ENCODE assay signal across 31 mouse cellular contexts in the genomic region with DNA sequence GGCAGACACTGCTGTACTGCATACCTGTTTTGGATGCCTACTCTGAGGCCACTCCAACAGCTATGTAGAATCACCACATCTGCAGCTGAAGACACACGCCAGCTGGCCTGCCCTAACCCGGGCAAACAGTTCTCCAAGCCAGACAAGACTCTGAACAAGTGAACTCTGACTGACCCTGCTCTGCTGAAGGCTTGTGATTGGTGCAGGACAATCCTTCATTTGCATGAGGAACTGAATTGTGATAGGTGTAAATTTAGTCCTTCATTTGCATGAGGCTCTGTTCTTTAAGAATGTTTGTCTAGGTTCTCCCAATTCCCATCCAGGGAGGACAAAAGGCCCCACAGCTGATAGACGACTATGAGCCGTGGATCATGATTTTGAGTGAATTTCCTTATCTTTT.
"Had no signal": no experiment of that assay in that cellular context is flagged by ENCODE, and none has a peak within 500 bp of the region (broad histone marks: within the 10 kb centered on the region; RNA-seq: fewer than 3 reads in every experiment).

No protein-coding gene starts in this region.

- H3K36me3 ChIP-seq: limb, embryonic 10.5 days; limb, embryonic 12.5 days; limb, embryonic 13.5 days; limb, embryonic 15.5 days; liver, embryonic 12.5 days; liver, embryonic 13.5 days; liver, embryonic 15.5 days; lung, embryonic 15.5 days; midbrain, embryonic 10.5 days; midbrain, embryonic 12.5 days; midbrain, embryonic 13.5 days; midbrain, embryonic 15.5 days; neural tube, embryonic 12.5 days had no signal

- H3K27ac ChIP-seq: limb, embryonic 10.5 days; limb, embryonic 12.5 days; limb, embryonic 13.5 days; limb, embryonic 15.5 days; liver, embryonic 12.5 days; liver, embryonic 13.5 days; liver, embryonic 14.5 days; liver, embryonic 15.5 days; lung, embryonic 15.5 days; macrophage; midbrain, embryonic 10.5 days; midbrain, embryonic 12.5 days; midbrain, embryonic 13.5 days; midbrain, embryonic 15.5 days; neural tube, embryonic 12.5 days had no signal

- H3K27me3 ChIP-seq: lung, embryonic 15.5 days; midbrain, embryonic 12.5 days; midbrain, embryonic 13.5 days; midbrain, embryonic 15.5 days; neural tube, embryonic 12.5 days had no signal

- H3K9me3 ChIP-seq: limb, embryonic 10.5 days; limb, embryonic 13.5 days; limb, embryonic 15.5 days; liver, embryonic 12.5 days; liver, embryonic 13.5 days; liver, embryonic 15.5 days; lung, embryonic 15.5 days; midbrain, embryonic 13.5 days; midbrain, embryonic 15.5 days; neural tube, embryonic 12.5 days had no signal

- H3K4me2 ChIP-seq: limb, embryonic 12.5 days; limb, embryonic 13.5 days; limb, embryonic 15.5 days; liver, embryonic 11.5 days; liver, embryonic 12.5 days; liver, embryonic 13.5 days; liver, embryonic 15.5 days; lung, embryonic 14.5 days; lung, embryonic 15.5 days; midbrain, embryonic 11.5 days; midbrain, embryonic 12.5 days; midbrain, embryonic 13.5 days; midbrain, embryonic 15.5 days; neural tube, embryonic 12.5 days had no signal

- DNase-seq: left cerebral cortex, postnatal 4 days; liver; liver, embryonic 13.5 days; liver, postnatal 0 days; lung, adult 18-20 months; lung, adult 2 months; lung, embryonic 14.5 days; lung, postnatal 10 days; lung, postnatal 14 days; lung, postnatal 36 days; midbrain, embryonic 14.5 days had no signal

- H3K4me3 ChIP-seq: limb, embryonic 10.5 days; limb, embryonic 12.5 days; limb, embryonic 13.5 days; limb, embryonic 15.5 days; liver, embryonic 12.5 days; liver, embryonic 13.5 days; liver, embryonic 15.5 days; lung, embryonic 15.5 days; megakaryocyte, embryonic 14.5 days; midbrain, embryonic 10.5 days; midbrain, embryonic 12.5 days; midbrain, embryonic 13.5 days; midbrain, embryonic 15.5 days; myocyte; neural tube, embryonic 12.5 days had no signal

- H3K9ac ChIP-seq: limb, embryonic 12.5 days; limb, embryonic 13.5 days; limb, embryonic 15.5 days; liver, embryonic 12.5 days; liver, embryonic 13.5 days; liver, embryonic 14.5 days; liver, embryonic 15.5 days; liver, postnatal 0 days; lung, embryonic 14.5 days; lung, embryonic 15.5 days; midbrain, embryonic 12.5 days; midbrain, embryonic 13.5 days; midbrain, embryonic 15.5 days; neural tube, embryonic 12.5 days had no signal

- H3K4me1 ChIP-seq: limb, embryonic 10.5 days; limb, embryonic 12.5 days; limb, embryonic 13.5 days; limb, embryonic 15.5 days; liver, embryonic 12.5 days; liver, embryonic 13.5 days; liver, embryonic 15.5 days; lung, embryonic 15.5 days; midbrain, embryonic 10.5 days; neural tube, embryonic 12.5 days had no signal

- ATAC-seq: liver, embryonic 12.5 days; liver, postnatal 0 days; lung, postnatal 0 days; midbrain, embryonic 13.5 days; midbrain, embryonic 15.5 days; midbrain, embryonic 16.5 days had no signal
